Mouse (Mus musculus) C2C12 (cell line): ENCODE data around the gene Saa2. TPM values are rescaled to one million over a fixed set of nuclear protein-coding genes. Genes with fewer than 3 reads are reported as not detected.
A peak's percentile ranks its signal among the peaks of the same experiment; 100 is the strongest.

ENCODE experiments used
- H3K27me3 ChIP-seq: one replicate; pipeline ENCODE4 v1.6.1; 2011; ENCODE audit not compliant: control insufficient read depth, insufficient read depth, insufficient read length
- H3K36me3 ChIP-seq: one replicate; pipeline ENCODE4 v1.6.1; 2011; ENCODE audit not compliant: control insufficient read depth, insufficient read depth
- H3K4me3 ChIP-seq: one replicate; pipeline ENCODE4 v1.5.1; 2011; ENCODE audit warnings: mild to moderate bottlenecking, control low read depth; ENCODE audit not compliant: poor library complexity, insufficient read depth, severe bottlenecking
- H3K79me2 ChIP-seq: one replicate; pipeline ENCODE4 v1.6.1; 2011; ENCODE audit not compliant: control insufficient read depth, insufficient read depth
- H3K79me3 ChIP-seq: one replicate; pipeline ENCODE4 v1.6.1; 2011; ENCODE audit warnings: low read depth, control low read depth
- H3ac ChIP-seq: one replicate; pipeline ENCODE3; 2011; ENCODE audit warnings: low read depth; ENCODE audit not compliant: control insufficient read depth, insufficient read length
- CEBPB ChIP-seq: IDR thresholded peaks from one replicate; pipeline ENCODE4 v1.6.1; 2011; ENCODE audit warnings: low read depth, mild to moderate bottlenecking, control low read depth, moderate library complexity
- CTCF ChIP-seq: IDR thresholded peaks from one replicate; pipeline ENCODE4 v1.5.1; 2011; ENCODE audit not compliant: control insufficient read depth, insufficient read depth, insufficient read length
- FOSL1 ChIP-seq: IDR thresholded peaks from one replicate; pipeline ENCODE4 v1.8.0; 2011; ENCODE audit warnings: mild to moderate bottlenecking, low read length; ENCODE audit not compliant: poor library complexity, insufficient read depth, severe bottlenecking
- MAX ChIP-seq: IDR thresholded peaks from one replicate; pipeline ENCODE4 v1.6.1; 2011; ENCODE audit warnings: mild to moderate bottlenecking, control low read depth
- MYOD1 ChIP-seq: IDR thresholded peaks from one replicate; pipeline ENCODE4 v1.6.1; 2011; ENCODE audit warnings: low read depth; ENCODE audit not compliant: control insufficient read depth, insufficient read length
- MYOG ChIP-seq: IDR thresholded peaks from one replicate; pipeline ENCODE4 v1.6.1; 2011; ENCODE audit not compliant: control insufficient read depth, insufficient read length; ENCODE audit errors: extremely low read depth
- USF1 ChIP-seq: IDR thresholded peaks from one replicate; pipeline ENCODE4 v1.6.1; 2011; ENCODE audit warnings: low read depth, mild to moderate bottlenecking, control low read depth, moderate library complexity
- polyA plus RNA-seq: library from polyadenylated mRNA; unstranded; fragments of >200 nt; fragmentation: generic; extraction: Trizol; gene quantifications from one replicate; pipeline ENCODE4 v1.2.1, GENCODE M21; 2012; ENCODE audit warnings: missing spikeins

The Saa2 gene
- polyA plus RNA-seq, 1 experiment, result 0.04 TPM

DNA sequence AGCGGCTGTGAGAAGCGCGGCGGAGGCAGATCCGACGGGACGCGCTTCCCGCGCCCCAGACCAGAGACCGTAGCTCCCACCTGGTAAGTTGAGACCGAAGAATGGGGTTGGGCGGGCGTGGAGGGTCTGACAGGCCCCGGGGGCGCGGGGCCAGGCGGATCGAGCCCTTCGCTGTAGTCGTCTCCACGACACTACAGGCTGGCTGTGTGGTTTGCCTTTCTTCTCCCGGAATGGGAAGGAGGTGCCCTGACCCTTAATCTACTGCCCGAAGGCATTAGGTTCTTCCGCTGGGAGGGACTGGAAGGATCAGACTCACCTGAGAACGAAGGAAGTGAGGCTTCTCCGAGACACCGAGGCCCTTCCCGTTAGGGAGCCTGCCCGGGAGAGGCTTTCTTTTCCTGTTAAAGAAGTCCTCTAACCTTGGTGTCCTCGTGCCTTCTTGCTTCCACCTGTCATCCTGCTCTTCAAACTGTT, 44.7 kb downstream of the Saa2 start:
- Histone ChIP-seq H3K79me3 (peaks cover 60% of the 10 kb centered on the region), H3K79me2 (peaks cover 82% of the 10 kb centered on the region), H3K4me3 (peak overlapping the region; percentile 77), H3K27me3 (no peaks in the 10 kb centered on the region), H3ac (peak overlapping the region; percentile 84), H3K36me3 (peaks cover 19% of the 10 kb centered on the region)
- TF ChIP-seq CEBPB, result no peak
- no peak for TF ChIP-seq USF1
- TF ChIP-seq FOSL1, result no peak
- no peak for TF ChIP-seq MYOG
- TF ChIP-seq MYOD1, result no peak
- TF ChIP-seq MAX, result no peak
- no peak for TF ChIP-seq CTCF

DNA sequence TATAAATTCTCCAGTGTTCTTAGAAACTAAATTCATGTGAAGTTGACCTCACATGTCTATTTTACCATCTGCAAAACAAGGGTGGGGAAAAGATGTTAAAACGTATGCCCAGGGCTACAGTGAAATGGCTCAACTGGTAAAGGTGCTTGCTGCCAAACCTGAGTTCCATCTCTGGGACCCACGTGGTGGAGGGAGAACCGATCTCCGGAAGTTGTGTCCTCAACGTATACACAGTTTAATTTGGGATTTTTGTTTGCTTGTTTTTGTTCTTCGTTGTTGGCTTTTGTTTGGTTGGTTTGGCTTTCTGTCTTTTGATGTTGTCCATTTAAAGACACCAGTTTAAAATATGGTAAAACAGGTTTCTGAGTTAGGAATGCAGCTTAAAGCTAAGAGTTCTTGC, 45.2 kb downstream of the Saa2 start:
- TF ChIP-seq FOSL1 (no peak), MYOG (no peak), MAX (no peak), CTCF (no peak), MYOD1 (no peak), USF1 (no peak), CEBPB (no peak)
- H3K79me3 ChIP-seq, result peaks cover 58% of the 10 kb centered on the region
- H3K4me3 ChIP-seq, result peak overlapping the region; percentile 77
- no peaks in the 10 kb centered on the region for H3K27me3 ChIP-seq
- peaks cover 87% of the 10 kb centered on the region for H3K79me2 ChIP-seq
- H3ac ChIP-seq, result peak overlapping the region; percentile 84
- peaks cover 24% of the 10 kb centered on the region for H3K36me3 ChIP-seq

Other genes with a start within 250 kb of the Saa2 start
- gene Sergef, start 112.0 kb upstream of the Saa2 start, polyA plus RNA-seq, result 8.6 TPM
- gene Tph1, start 79.3 kb upstream of the Saa2 start, polyA plus RNA-seq, result 0.18 TPM
- gene Saal1, start 41.1 kb upstream of the Saa2 start, polyA plus RNA-seq, result 17.7 TPM
- 0.34 TPM for gene Saa3, start 36.1 kb upstream of the Saa2 start, polyA plus RNA-seq
- gene Saa4, start 19.2 kb upstream of the Saa2 start, polyA plus RNA-seq, result not detected
- not detected for gene Saa1, start 8.8 kb upstream of the Saa2 start, polyA plus RNA-seq
- 8.3 TPM for gene Hps5, start 44.3 kb downstream of the Saa2 start, polyA plus RNA-seq
- gene Gtf2h1, start 44.3 kb downstream of the Saa2 start, polyA plus RNA-seq, result 19.9 TPM
- 2,062 TPM for gene Ldha, start 89.7 kb downstream of the Saa2 start, polyA plus RNA-seq
- gene Ldhc, start 109.4 kb downstream of the Saa2 start, polyA plus RNA-seq, result not detected
- gene Tsg101, start 168.2 kb downstream of the Saa2 start, polyA plus RNA-seq, result 70.8 TPM
- 5.0 TPM for gene Uevld, start 206.7 kb downstream of the Saa2 start, polyA plus RNA-seq
- gene Gm9999, start 231.8 kb downstream of the Saa2 start, polyA plus RNA-seq, result not detected